Mouse (Mus musculus) kidney, postnatal 4 days (tissue): ENCODE data around the gene Phlpp2.
"Not testable (repeated sequence)": the region's sequence is repeated elsewhere in the genome, so short reads cannot be mapped to it uniquely, and the experiment has no call there.

Source experiments
- DNase-seq, 2 experiments: peaks; one replicate each; pipeline ENCODE4 v3.0.0; 2021; ENCODE audit warnings: mixed read lengths in 2 of 2

Gene Phlpp2

GRCm38 (mm10) chr8:109868003-109868679 is at the start of gene Phlpp2:
Gene Phlpp2, plus strand, starts transcription at chr8:109868542.
- peak; percentile 98 to 99 for DNase-seq

- DNase-seq: peak; percentile 11 to 35
Measured at GRCm38 (mm10) chr8:109823561-109823960, 44.8 kb upstream of the Phlpp2 start.

GRCm38 (mm10) chr8:109839822-109840221 is 28.5 kb upstream of the Phlpp2 start:
- DNase-seq: no peak

GRCm38 (mm10) chr8:109842468-109842867 is 25.9 kb upstream of the Phlpp2 start:
- DNase-seq: no peak

- no peak for DNase-seq
Measured at GRCm38 (mm10) chr8:109847866-109848265, 20.5 kb upstream of the Phlpp2 start.

- no peak for DNase-seq
Measured at GRCm38 (mm10) chr8:109848981-109849380, 19.4 kb upstream of the Phlpp2 start.

- peak; percentile 68 to 75 for DNase-seq
Measured at GRCm38 (mm10) chr8:109853423-109853822, 14.9 kb upstream of the Phlpp2 start.

- DNase-seq: no peak
Measured at GRCm38 (mm10) chr8:109854522-109854921, 13.8 kb upstream of the Phlpp2 start.

GRCm38 (mm10) chr8:109855451-109855850 is 12.9 kb upstream of the Phlpp2 start:
- no peak for DNase-seq

- peak; percentile 19 to 47 for DNase-seq
Measured at GRCm38 (mm10) chr8:109863398-109863797, 4.9 kb upstream of the Phlpp2 start.

GRCm38 (mm10) chr8:109864798-109865197 is 3.5 kb upstream of the Phlpp2 start:
- no peak for DNase-seq

- no peak for DNase-seq
Measured at GRCm38 (mm10) chr8:109865536-109865935, 2.8 kb upstream of the Phlpp2 start.

GRCm38 (mm10) chr8:109866690-109867089 is 1.7 kb upstream of the Phlpp2 start:
- no peak for DNase-seq

- peak; percentile 65 to 76 for DNase-seq
Measured at GRCm38 (mm10) chr8:109868680-109869361, 479 bp downstream of the Phlpp2 start.

GRCm38 (mm10) chr8:109871056-109871455 is 2.7 kb downstream of the Phlpp2 start:
- DNase-seq: no peak

- not testable (repeated sequence) for DNase-seq
Measured at GRCm38 (mm10) chr8:109873800-109874199, 5.5 kb downstream of the Phlpp2 start.

- DNase-seq: peak; percentile 16 to 26
Measured at GRCm38 (mm10) chr8:109880012-109880662, 11.8 kb downstream of the Phlpp2 start.

GRCm38 (mm10) chr8:109885294-109885693 is 17.0 kb downstream of the Phlpp2 start:
- no peak for DNase-seq

- no peak for DNase-seq
Measured at GRCm38 (mm10) chr8:109889211-109889610, 20.9 kb downstream of the Phlpp2 start.

- no peak for DNase-seq
Measured at GRCm38 (mm10) chr8:109890794-109891585, 22.6 kb downstream of the Phlpp2 start.

GRCm38 (mm10) chr8:109894636-109895035 is 26.3 kb downstream of the Phlpp2 start:
- DNase-seq: peak in 1 of 2 experiments; percentile 17

GRCm38 (mm10) chr8:109895355-109895754 is 27.0 kb downstream of the Phlpp2 start:
- no peak for DNase-seq

GRCm38 (mm10) chr8:109902379-109902778 is 34.0 kb downstream of the Phlpp2 start:
- DNase-seq: no peak
